Comparison of ENCODE assay signal across 8 mouse cellular contexts in genomic region chr13:23543965-23544786, GRCm38 (mm10). TPM values are rescaled to one million over a fixed set of nuclear protein-coding genes. Genes with fewer than 3 reads are reported as not detected.
DNase-seq lines count a peak whose midpoint lies in the region; ATAC-seq and TF ChIP-seq lines count a peak whose summit lies in the region.

Hist1h3f (plus strand) TSS chr13:23544052.

- H3K4me2 ChIP-seq in forebrain, embryonic 16.5 days (ENCODE audit: low read length) = peak within 1 kb of the TSS; percentile 73

- H3K4me3 ChIP-seq in forebrain, embryonic 16.5 days (replicated peaks; ENCODE audit: low read length) = peak within 1 kb of the TSS; percentile 54
- peak within 1 kb of the TSS; percentile 70 for H3K4me3 ChIP-seq in layer of hippocampus, adult 2 months
- peak within 1 kb of the TSS; percentile 71 for H3K4me3 ChIP-seq in lung, adult 2 months (replicated peaks; ENCODE audit: extremely low read depth, low read depth, low read length)
- peak within 1 kb of the TSS; percentile 70 for H3K4me3 ChIP-seq in olfactory bulb, adult 2 months (ENCODE audit: insufficient read depth, low read depth, low read length)

- peak; percentile 93 for ATAC-seq in forebrain, embryonic 16.5 days

- no peaks in the 10 kb centered on the region for H3K36me3 ChIP-seq in forebrain, embryonic 16.5 days (ENCODE audit: control insufficient read depth, insufficient read depth)

- peak; percentile 93 for DNase-seq in MN1 (ENCODE audit: low spot score)
- DNase-seq in cerebellum, adult 11-12 months = peak; percentile 76
- DNase-seq in heart, postnatal 36 days = peak; percentile 65 to 80
- DNase-seq in layer of hippocampus, adult 2 months (ENCODE audit: low spot score in 2 of 2) = peak; percentile 73 to 89
- peak; percentile 71 for DNase-seq in lung, adult 2 months
- DNase-seq in thymus, postnatal 25 days = peak; percentile 82

- TF ChIP-seq CTCF in layer of hippocampus, adult 2 months (conservative IDR thresholded peaks at IDR 0.05) = no peak
- no peak for TF ChIP-seq CTCF in lung, adult 2 months (IDR thresholded peaks at IDR 0.05; ENCODE audit: insufficient read depth, low read length)
- TF ChIP-seq CTCF in olfactory bulb, adult 2 months (IDR thresholded peaks at IDR 0.05; ENCODE audit: insufficient read depth, low read depth, low read length) = no peak

- peaks cover 2% of the 10 kb centered on the region; the same call in 1 of the 2 replicates for H3K4me1 ChIP-seq in forebrain, embryonic 16.5 days (replicated peaks; ENCODE audit: control insufficient read depth, insufficient read depth, low read length)
- H3K4me1 ChIP-seq in lung, adult 2 months (ENCODE audit: control insufficient read depth, insufficient read depth, low read length) = peaks cover 2% of the 10 kb centered on the region; the same call in 1 of the 2 replicates
- no peaks in the 10 kb centered on the region for H3K4me1 ChIP-seq in olfactory bulb, adult 2 months (ENCODE audit: control insufficient read depth, insufficient read depth, low read length)

- H3K9ac ChIP-seq in forebrain, embryonic 16.5 days (replicated peaks; ENCODE audit: low read depth, low read length) = peak within 1 kb of the TSS; percentile 61

- under 1% methylated on average over 23 of the region's 45 CpGs for WGBS in forebrain, embryonic 16.5 days
- WGBS in lung, adult 2 months = under 1% methylated on average over 35 of the region's 45 CpGs
- under 1% methylated on average over 33 of the region's 45 CpGs for WGBS in olfactory bulb, adult 2 months

- H3K27ac ChIP-seq in forebrain, embryonic 16.5 days (ENCODE audit: low read length) = peak within 1 kb of the TSS; percentile 94
- peak within 1 kb of the TSS; percentile 83 for H3K27ac ChIP-seq in layer of hippocampus, adult 2 months
- H3K27ac ChIP-seq in olfactory bulb, adult 2 months (ENCODE audit: insufficient read depth, low read depth, low read length) = peak within 1 kb of the TSS; percentile 75; the same call in 1 of the 2 replicates

- peak; percentile 84 for TF ChIP-seq POLR2A in lung, adult 2 months (IDR thresholded peaks at IDR 0.05; ENCODE audit: borderline replicate concordance, extremely low read depth, low read depth, low read length)
- peak; percentile 81 for TF ChIP-seq POLR2A in olfactory bulb, adult 2 months (IDR thresholded peaks at IDR 0.05; ENCODE audit: insufficient read depth, low read depth, low read length)

- intact Hi-C loops in heart, postnatal 36 days (cut with DNase I) = no loop called here

- H3K27me3 ChIP-seq in forebrain, embryonic 16.5 days (replicated peaks; ENCODE audit: control insufficient read depth, insufficient read depth, low read length) = no peaks in the 10 kb centered on the region

- no peaks in the 10 kb centered on the region for H3K9me3 ChIP-seq in forebrain, embryonic 16.5 days (ENCODE audit: control insufficient read depth, low read length)

RNA-seq across cellular contexts. Expression of gene Hist1h3f, which starts in this region (rescaled TPM):
- 0.30 and 0.61 TPM in 2 replicates for polyA plus RNA-seq in forebrain, embryonic 16.5 days (2015; fragmentation: Nextera tagmentation; extraction: Ambion mirVana)
- 10 to 100 TPM in 1 of 2 experiments, 1 to 10 TPM in 1; 7.4 to 10.0 TPM for total RNA-seq in heart, postnatal 36 days (2021)
- total RNA-seq in layer of hippocampus, adult 2 months (2021) = 10 to 100 TPM; 17.7 to 18.3 TPM
- 1.3 and 1.7 TPM in 2 replicates for polyA plus RNA-seq in lung, adult 2 months (2012; rRNA removed)
- polyA plus RNA-seq in olfactory bulb, adult 2 months (2012; ENCODE audit: insufficient read depth, insufficient read length, low replicate concordance, missing spikeins) = not detected in 2 replicates

Comparison
In these comparisons a context has a peak if more than half of its experiments do, and no peak if none do; other contexts are left out.
1. Peak in every context shown above with its lines: DNase-seq, ATAC-seq, H3K4me3 ChIP-seq and H3K27ac ChIP-seq.
2. RNA of gene Hist1h3f (polyA plus RNA-seq): not detected in olfactory bulb, adult 2 months; 1.3 to 1.7 TPM in lung, adult 2 months and 0.30 to 0.61 TPM in forebrain, embryonic 16.5 days; every median in the first group is over 10 times any median in the second.
3. Peak in ATAC-seq, H3K4me3 ChIP-seq, H3K27ac ChIP-seq, H3K9ac ChIP-seq and H3K4me2 ChIP-seq in forebrain, embryonic 16.5 days; RNA of the gene not detected or under 1 TPM.